ENCODE assay signal across 16 mouse cellular contexts in genomic region chr14:60773476-60773875, GRCm38 (mm10). TPM values are rescaled to one million over a fixed set of nuclear protein-coding genes. Genes with fewer than 3 reads are reported as not detected.
DNase-seq lines count a peak whose midpoint lies in the region; ATAC-seq and TF ChIP-seq lines count a peak whose summit lies in the region.
"Had no signal": no experiment of that assay in that cellular context is flagged by ENCODE, and none has a peak within 500 bp of the region (broad histone marks: within the 10 kb centered on the region; RNA-seq: fewer than 3 reads in every experiment).

No protein-coding gene starts in this region.

- H3K9ac ChIP-seq in kidney, postnatal 0 days (ENCODE audit: low read depth, low read length): no peak overlapping the region
- H3K9ac ChIP-seq: forebrain, postnatal 0 days; hindbrain, embryonic 15.5 days; limb, embryonic 15.5 days; neural tube, embryonic 12.5 days had no signal

- POLR2A ChIA-PET in Patski (lab: Charles Lee): interaction anchor here (1.0 kb wide), 1 partner anchor 62 kb away, joined by 3 read pairs; no protein-coding TSS in a partner anchor

- peak; percentile 48 for TF ChIP-seq CTCF in kidney, postnatal 0 days (IDR thresholded peaks at IDR 0.05; ENCODE audit: low read depth)
- TF ChIP-seq CTCF in Patski (IDR thresholded peaks at IDR 0.05): peak; percentile 51

- no peaks in the 10 kb centered on the region for H3K9me3 ChIP-seq in kidney, postnatal 0 days (replicated peaks; ENCODE audit: low read length)
- H3K9me3 ChIP-seq: embryonic facial prominence, embryonic 10.5 days; hindbrain, embryonic 15.5 days; limb, embryonic 15.5 days; neural tube, embryonic 12.5 days had no signal

- H3K36me3 ChIP-seq in kidney, postnatal 0 days (ENCODE audit: insufficient read depth, low read length): no peaks in the 10 kb centered on the region
- H3K36me3 ChIP-seq: embryonic facial prominence, embryonic 10.5 days; hindbrain, embryonic 15.5 days; limb, embryonic 15.5 days; neural tube, embryonic 12.5 days had no signal

- CTCF ChIA-PET in Patski (lab: Charles Lee): no interaction called here

- H3K4me3 ChIP-seq in kidney, postnatal 0 days (replicated peaks; ENCODE audit: low read depth, low read length): no peak overlapping the region
- H3K4me3 ChIP-seq: embryonic facial prominence, embryonic 10.5 days; hindbrain, embryonic 15.5 days; limb, embryonic 15.5 days; neural tube, embryonic 12.5 days had no signal

- H3K27ac ChIP-seq in kidney, postnatal 0 days: no peak overlapping the region
- H3K27ac ChIP-seq: embryonic facial prominence, embryonic 10.5 days; hindbrain, embryonic 15.5 days; limb, embryonic 15.5 days; neural tube, embryonic 12.5 days had no signal

- WGBS in kidney, postnatal 0 days: 88% methylated on average over 2 of the region's 2 CpGs

- H3K4me1 ChIP-seq in kidney, postnatal 0 days (replicated peaks; ENCODE audit: insufficient read depth, low read length): no peaks in the 10 kb centered on the region
- H3K4me1 ChIP-seq: embryonic facial prominence, embryonic 10.5 days; hindbrain, embryonic 15.5 days; limb, embryonic 15.5 days; neural tube, embryonic 12.5 days had no signal

- in situ Hi-C loops in Patski (cut with MboI; ENCODE audit: low pct_unique_long_range_greater_than_20kb): loop anchor here (5.0 kb wide), 1 partner anchor 66 kb away; no protein-coding TSS in a partner anchor

- no peak for DNase-seq in kidney, postnatal 0 days (ENCODE audit: low spot score)
- DNase-seq in kidney, adult 18-20 months: no peak
- DNase-seq in thymus, postnatal 4 days: peak; percentile 65
- DNase-seq in thymus, postnatal 25 days: no peak
- no peak for DNase-seq in Patski (ENCODE audit: low read depth, low spot score)
- DNase-seq in cerebellum, postnatal 25 days: no peak
- no peak for DNase-seq in gastrocnemius, adult 8-10 months (ENCODE audit: low spot score in 2 of 2)
- DNase-seq: forebrain, postnatal 0 days; lung, postnatal 4 days; midbrain, embryonic 14.5 days had no signal

- no peak overlapping the region for H3K4me2 ChIP-seq in kidney, postnatal 0 days (ENCODE audit: low read length)
- H3K4me2 ChIP-seq: hindbrain, embryonic 15.5 days; limb, embryonic 15.5 days; neural tube, embryonic 12.5 days had no signal

- ATAC-seq in kidney, postnatal 0 days (replicated peaks; ENCODE audit: low FRiP score, low read depth): no peak
- no peak for ATAC-seq in Patski
- ATAC-seq: forebrain, postnatal 0 days had no signal

- no peaks in the 10 kb centered on the region for H3K27me3 ChIP-seq in kidney, postnatal 0 days (ENCODE audit: insufficient read depth, low read length)
- no peaks in the 10 kb centered on the region for H3K27me3 ChIP-seq in Patski
- H3K27me3 ChIP-seq: hindbrain, embryonic 15.5 days; limb, embryonic 15.5 days; neural tube, embryonic 12.5 days had no signal

RNA-seq across cellular contexts. Expression of gene C1qtnf9, which starts 5.5 kb away (rescaled TPM):
- 0.30 and 0.50 TPM in 2 replicates for polyA plus RNA-seq in kidney, postnatal 0 days (2015; fragmentation: Nextera tagmentation; extraction: Ambion mirVana)
- not detected for polyA plus RNA-seq in Patski (2021)
- total RNA-seq in gastrocnemius, adult 8-10 months (2022): 10 to 100 TPM; 11.8 to 23.1 (median 15.8) TPM
- total RNA-seq: forebrain, postnatal 0 days; left cerebral cortex, postnatal 10 days had no signal
- polyA plus RNA-seq: forebrain, postnatal 0 days; kidney, embryonic 14.5 days; midbrain, embryonic 14.5 days had no signal

RNA-seq across cellular contexts. Expression of gene Mipep, which starts 10.9 kb away (rescaled TPM):
- 17.8 and 18.5 TPM in 2 replicates for polyA plus RNA-seq in kidney, postnatal 0 days (2015; fragmentation: Nextera tagmentation; extraction: Ambion mirVana)
- 20.9 TPM for polyA plus RNA-seq in Patski (2021)
- total RNA-seq in gastrocnemius, adult 8-10 months (2022): 10 to 100 TPM; 35.0 to 37.7 (median 36.3) TPM
